Mouse (Mus musculus) erythroblast, embryonic 14.5 days (primary cell): ENCODE data around the gene Gale.

Experiments used
- GATA1 ChIP-seq: IDR thresholded peaks from 2 replicates; pipeline ENCODE4 v1.6.1; 2012; ENCODE audit warnings: low read length, inconsistent platforms, mixed read lengths
- TAL1 ChIP-seq: IDR thresholded peaks from 3 replicates; pipeline ENCODE4 v1.6.1; 2012; ENCODE audit warnings: low read length, inconsistent platforms, mixed read lengths

DNA sequence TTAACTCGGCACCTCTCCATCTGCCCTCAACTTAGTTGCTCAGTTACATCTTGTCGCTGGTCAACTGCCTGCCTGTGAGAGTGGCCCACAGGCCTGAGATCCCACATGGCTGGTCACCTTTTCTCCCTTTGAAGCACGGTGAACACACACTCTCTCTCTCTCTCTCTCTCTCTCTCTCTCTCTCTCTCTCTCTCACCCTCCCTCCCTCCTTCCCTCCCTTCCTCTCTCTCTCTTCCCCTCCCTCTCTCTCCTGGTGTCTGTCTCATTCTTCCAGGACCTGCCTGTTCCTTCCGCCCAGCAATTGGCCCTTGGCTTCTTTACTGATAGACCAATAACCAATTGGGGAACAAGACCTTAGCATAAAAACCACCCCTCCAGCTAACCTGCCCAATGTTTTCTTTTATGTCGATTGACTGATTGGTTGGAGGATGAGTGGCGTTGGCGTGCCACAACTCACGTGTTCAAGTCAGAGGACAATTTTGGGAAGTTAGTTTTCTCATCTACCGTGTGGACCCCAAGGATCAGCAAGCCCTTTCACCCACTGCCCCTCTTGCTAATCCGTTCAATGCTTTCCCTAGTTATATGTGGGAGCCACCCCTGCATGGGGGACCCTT is 37.2 kb upstream of the Gale start:
- no peak for TF ChIP-seq TAL1
- TF ChIP-seq GATA1, result no peak
